Mouse (Mus musculus): ENCODE results near the gene Prss43. TPM values are rescaled to one million over a fixed set of nuclear protein-coding genes. Genes with fewer than 3 reads are reported as not detected.

Gene Prss43
- polyA plus RNA-seq, 2 experiments = not detected

- Histone ChIP-seq H3K27ac (replicated peaks; ENCODE audit: low read depth, low read length) (no peak within 1 kb of the TSS), H3K4me3 (replicated peaks; ENCODE audit: low read length) (peak within 1 kb of the TSS; percentile 58), H3K9ac (ENCODE audit: low read depth, low read length, severe bottlenecking) (peak within 1 kb of the TSS; percentile 57), H3K4me2 (replicated peaks; ENCODE audit: low read depth, low read length, severe bottlenecking) (peak within 1 kb of the TSS; percentile 93), H3K27me3 (ENCODE audit: control insufficient read depth, insufficient read depth, low read length) (peaks cover 12% of the 10 kb centered on the region; the same call in 1 of the 2 replicates), H3K36me3 (ENCODE audit: control insufficient read depth, insufficient read depth, low read length) (no peaks in the 10 kb centered on the region), H3K4me1 (ENCODE audit: control insufficient read depth, insufficient read depth, low read length) (peaks cover 18% of the 10 kb centered on the region), H3K9me3 (ENCODE audit: control insufficient read depth, low read length) (no peaks in the 10 kb centered on the region)
- DNase-seq (ENCODE audit: low spot score) (no peak), ATAC-seq (ENCODE audit: low FRiP score, low read depth) (0 out of 2 replicates have a peak, but pooled peaks have one; percentile 3)
- TF ChIP-seq POLR2A (IDR thresholded peaks at IDR 0.05; ENCODE audit: borderline replicate concordance, extremely low read depth, insufficient read depth, insufficient read length) = no peak
- WGBS = 11% methylated on average over 12 of the region's 12 CpGs
Observed at GRCm38 (mm10) chr9:110879191-110879920, 52.9 kb downstream of the Prss43 start, which contains the start of gene Als2cl. TSS of gene Als2cl (plus strand) at chr9:110879870.

- DNase-seq (ENCODE audit: low spot score) (peak; percentile 33), ATAC-seq (ENCODE audit: low FRiP score, low read depth) (peak; percentile 82)
- WGBS = under 1% methylated on average over 39 of the region's 57 CpGs
- Histone ChIP-seq H3K4me3 (replicated peaks; ENCODE audit: low read length) (peak within 1 kb of the TSS; percentile 58), H3K27ac (replicated peaks; ENCODE audit: low read depth, low read length) (no peak within 1 kb of the TSS), H3K9me3 (ENCODE audit: control insufficient read depth, low read length) (no peaks in the 10 kb centered on the region), H3K36me3 (ENCODE audit: control insufficient read depth, insufficient read depth, low read length) (no peaks in the 10 kb centered on the region), H3K4me2 (replicated peaks; ENCODE audit: low read depth, low read length, severe bottlenecking) (peak within 1 kb of the TSS; percentile 93), H3K27me3 (ENCODE audit: control insufficient read depth, insufficient read depth, low read length) (peaks cover 11% of the 10 kb centered on the region; the same call in 1 of the 2 replicates), H3K9ac (ENCODE audit: low read depth, low read length, severe bottlenecking) (peak within 1 kb of the TSS; percentile 57), H3K4me1 (ENCODE audit: control insufficient read depth, insufficient read depth, low read length) (peaks cover 12% of the 10 kb centered on the region; the same call in 1 of the 2 replicates)
- no peak for TF ChIP-seq POLR2A (IDR thresholded peaks at IDR 0.05; ENCODE audit: borderline replicate concordance, extremely low read depth, insufficient read depth, insufficient read length)
Observed at GRCm38 (mm10) chr9:110879998-110880561, 53.6 kb downstream of the Prss43 start, which contains the start of gene Tmie. TSS of gene Tmie (minus strand) at chr9:110880113.

DNA sequence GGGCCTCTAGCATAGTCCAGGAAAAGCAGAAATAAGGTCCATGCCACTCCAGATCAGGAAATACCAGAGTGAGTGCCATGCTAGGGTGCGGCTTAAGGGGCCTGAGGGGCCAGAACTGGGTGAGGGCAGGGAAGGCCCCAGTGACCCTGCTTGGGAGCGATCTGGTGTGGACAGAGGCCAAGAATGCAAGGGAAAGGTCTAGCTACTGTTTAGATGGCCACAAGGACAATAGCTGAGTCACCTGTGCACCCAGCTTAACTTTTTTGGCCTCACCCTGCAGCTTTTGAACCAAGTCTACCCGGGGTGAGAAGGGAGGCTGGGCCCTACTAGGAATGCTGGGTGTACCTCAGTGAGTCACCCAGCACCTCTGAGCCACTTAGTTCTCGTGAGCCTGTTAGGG lies 54.3 kb downstream of the Prss43 start:
- DNase-seq (ENCODE audit: low spot score) (no peak), ATAC-seq (ENCODE audit: low FRiP score, low read depth) (no peak)
- Histone ChIP-seq H3K27me3 (ENCODE audit: control insufficient read depth, insufficient read depth, low read length) (peaks cover 11% of the 10 kb centered on the region; the same call in 1 of the 2 replicates), H3K27ac (replicated peaks; ENCODE audit: low read depth, low read length) (no peak overlapping the region), H3K4me2 (replicated peaks; ENCODE audit: low read depth, low read length, severe bottlenecking) (peak overlapping the region; percentile 93), H3K36me3 (ENCODE audit: control insufficient read depth, insufficient read depth, low read length) (no peaks in the 10 kb centered on the region), H3K9me3 (ENCODE audit: control insufficient read depth, low read length) (no peaks in the 10 kb centered on the region), H3K4me1 (ENCODE audit: control insufficient read depth, insufficient read depth, low read length) (peaks cover 12% of the 10 kb centered on the region; the same call in 1 of the 2 replicates), H3K9ac (ENCODE audit: low read depth, low read length, severe bottlenecking) (peak overlapping the region; percentile 57; the same call in 1 of the 2 replicates), H3K4me3 (replicated peaks; ENCODE audit: low read length) (peak overlapping the region; percentile 58)
- WGBS = 68% methylated on average over 4 of the region's 4 CpGs
- no peak for TF ChIP-seq POLR2A (IDR thresholded peaks at IDR 0.05; ENCODE audit: borderline replicate concordance, extremely low read depth, insufficient read depth, insufficient read length)

Other genes starting within 250 kb of the Prss43 start
- 40.0 and 53.8 TPM in 2 replicates for gene Nradd, start 202.2 kb upstream of the Prss43 start, polyA plus RNA-seq (2012; rRNA removed)
- 28.1 and 30.4 TPM in 2 replicates for gene Nradd, start 202.2 kb upstream of the Prss43 start, polyA plus RNA-seq (2014; fragmentation: Nextera tagmentation; extraction: Ambion mirVana)
- 8.4 and 9.4 TPM in 2 replicates for gene Nbeal2, start 172.5 kb upstream of the Prss43 start, polyA plus RNA-seq (2012; rRNA removed)
- 3.2 and 3.3 TPM in 2 replicates for gene Nbeal2, start 172.5 kb upstream of the Prss43 start, polyA plus RNA-seq (2014; fragmentation: Nextera tagmentation; extraction: Ambion mirVana)
- gene Ccdc12, start 170.2 kb upstream of the Prss43 start, polyA plus RNA-seq (2012; rRNA removed) = 72.2 and 83.8 TPM in 2 replicates
- 102 and 123 TPM in 2 replicates for gene Ccdc12, start 170.2 kb upstream of the Prss43 start, polyA plus RNA-seq (2014; fragmentation: Nextera tagmentation; extraction: Ambion mirVana)
- 18.9 and 26.1 TPM in 2 replicates for gene Myl3, start 84.8 kb upstream of the Prss43 start, polyA plus RNA-seq (2012; rRNA removed)
- 16.4 and 28.1 TPM in 2 replicates for gene Myl3, start 84.8 kb upstream of the Prss43 start, polyA plus RNA-seq (2014; fragmentation: Nextera tagmentation; extraction: Ambion mirVana)
- gene Pth1r, start 79.5 kb upstream of the Prss43 start, polyA plus RNA-seq (2012; rRNA removed) = 149 and 203 TPM in 2 replicates
- gene Pth1r, start 79.5 kb upstream of the Prss43 start, polyA plus RNA-seq (2014; fragmentation: Nextera tagmentation; extraction: Ambion mirVana) = 96.9 and 99.1 TPM in 2 replicates
- 0.04 TPM in 1 of 2 replicates, not detected in the other for gene Prss42, start 28.5 kb upstream of the Prss43 start, polyA plus RNA-seq (2012; rRNA removed)
- gene Prss42, start 28.5 kb upstream of the Prss43 start, polyA plus RNA-seq (2014; fragmentation: Nextera tagmentation; extraction: Ambion mirVana) = not detected in 2 replicates
- not detected in 2 replicates for gene Prss44, start 12.7 kb upstream of the Prss43 start, polyA plus RNA-seq (2012; rRNA removed)
- not detected in 2 replicates for gene Prss44, start 12.7 kb upstream of the Prss43 start, polyA plus RNA-seq (2014; fragmentation: Nextera tagmentation; extraction: Ambion mirVana)
- gene Prss45, start 7.9 kb downstream of the Prss43 start, polyA plus RNA-seq (2012; rRNA removed) = not detected in 2 replicates
- not detected in 2 replicates for gene Prss45, start 7.9 kb downstream of the Prss43 start, polyA plus RNA-seq (2014; fragmentation: Nextera tagmentation; extraction: Ambion mirVana)
- gene Prss46, start 17.8 kb downstream of the Prss43 start, polyA plus RNA-seq (2012; rRNA removed) = not detected in 2 replicates
- gene Prss46, start 17.8 kb downstream of the Prss43 start, polyA plus RNA-seq (2014; fragmentation: Nextera tagmentation; extraction: Ambion mirVana) = not detected in 2 replicates
- 0.41 and 0.54 TPM in 2 replicates for gene Prss50, start 31.3 kb downstream of the Prss43 start, polyA plus RNA-seq (2012; rRNA removed)
- 0.21 and 0.26 TPM in 2 replicates for gene Prss50, start 31.3 kb downstream of the Prss43 start, polyA plus RNA-seq (2014; fragmentation: Nextera tagmentation; extraction: Ambion mirVana)
- 7.3 and 7.4 TPM in 2 replicates for gene Als2cl, start 53.2 kb downstream of the Prss43 start, polyA plus RNA-seq (2012; rRNA removed)
- 1.6 and 1.9 TPM in 2 replicates for gene Als2cl, start 53.2 kb downstream of the Prss43 start, polyA plus RNA-seq (2014; fragmentation: Nextera tagmentation; extraction: Ambion mirVana)
- gene Tmie, start 53.4 kb downstream of the Prss43 start, polyA plus RNA-seq (2012; rRNA removed) = 0.61 and 0.85 TPM in 2 replicates
- gene Tmie, start 53.4 kb downstream of the Prss43 start, polyA plus RNA-seq (2014; fragmentation: Nextera tagmentation; extraction: Ambion mirVana) = 0.37 and 0.52 TPM in 2 replicates
- gene Fam240a, start 90.2 kb downstream of the Prss43 start, polyA plus RNA-seq (2012; rRNA removed) = not detected in 2 replicates
- gene Fam240a, start 90.2 kb downstream of the Prss43 start, polyA plus RNA-seq (2014; fragmentation: Nextera tagmentation; extraction: Ambion mirVana) = not detected in 2 replicates
- 0.38 and 0.56 TPM in 2 replicates for gene Tdgf1, start 119.5 kb downstream of the Prss43 start, polyA plus RNA-seq (2012; rRNA removed)
- 0.40 and 0.54 TPM in 2 replicates for gene Tdgf1, start 119.5 kb downstream of the Prss43 start, polyA plus RNA-seq (2014; fragmentation: Nextera tagmentation; extraction: Ambion mirVana)
- 0.04 and 0.12 TPM in 2 replicates for gene Lrrc2, start 124.9 kb downstream of the Prss43 start, polyA plus RNA-seq (2012; rRNA removed)
- gene Lrrc2, start 124.9 kb downstream of the Prss43 start, polyA plus RNA-seq (2014; fragmentation: Nextera tagmentation; extraction: Ambion mirVana) = 0.08 TPM in 1 of 2 replicates, not detected in the other
- gene Rtp3, start 163.9 kb downstream of the Prss43 start, polyA plus RNA-seq (2012; rRNA removed) = 0.20 and 0.24 TPM in 2 replicates
- gene Rtp3, start 163.9 kb downstream of the Prss43 start, polyA plus RNA-seq (2014; fragmentation: Nextera tagmentation; extraction: Ambion mirVana) = not detected in 2 replicates
- 0.44 and 1.1 TPM in 2 replicates for gene Ltf, start 192.6 kb downstream of the Prss43 start, polyA plus RNA-seq (2012; rRNA removed)
- gene Ltf, start 192.6 kb downstream of the Prss43 start, polyA plus RNA-seq (2014; fragmentation: Nextera tagmentation; extraction: Ambion mirVana) = 0.47 and 1.4 TPM in 2 replicates
- gene Ccrl2, start 230.8 kb downstream of the Prss43 start, polyA plus RNA-seq (2012; rRNA removed) = 0.50 and 0.63 TPM in 2 replicates
- gene Ccrl2, start 230.8 kb downstream of the Prss43 start, polyA plus RNA-seq (2014; fragmentation: Nextera tagmentation; extraction: Ambion mirVana) = 0.59 and 0.88 TPM in 2 replicates